Mouse (Mus musculus) lung, postnatal 36 days (tissue): Measurements from ENCODE around the gene Cdsn.
A peak's percentile ranks its signal among the peaks of the same experiment; 100 is the strongest.
"Not testable (repeated sequence)": the region's sequence is repeated elsewhere in the genome, so short reads cannot be mapped to it uniquely, and the experiment has no call there.

Experiments
- DNase-seq: peaks from one replicate; pipeline ENCODE4 v3.0.0; 2022; ENCODE audit warnings: mixed read lengths

The Cdsn gene

DNA sequence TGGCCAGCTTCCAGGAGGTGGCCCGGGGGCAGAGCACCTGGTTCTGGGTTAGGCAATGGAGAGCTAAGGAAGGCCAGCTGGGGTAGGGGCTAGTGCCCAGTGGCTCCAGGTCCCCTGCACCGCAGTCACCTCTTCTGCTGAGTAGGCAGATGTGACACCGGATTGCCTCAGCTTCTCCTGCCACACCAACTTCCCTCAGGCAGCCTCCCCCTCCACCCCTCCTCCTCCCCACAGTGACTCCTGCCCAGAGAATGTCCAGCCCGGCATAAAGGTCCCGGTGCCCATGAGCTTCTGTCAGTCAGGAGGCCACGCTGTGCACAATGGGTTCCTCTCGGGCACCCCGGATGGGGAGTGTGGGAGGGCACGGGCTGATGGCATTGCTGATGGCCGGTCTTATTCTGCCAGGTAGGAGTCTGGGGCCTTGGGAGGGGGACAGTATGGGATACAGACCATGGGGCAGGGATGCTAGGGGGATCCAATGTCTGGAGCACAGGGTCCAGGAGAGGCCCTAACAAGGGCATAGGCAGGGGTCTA lies at the start of gene Cdsn:
TSS of gene Cdsn (plus strand) at position 248 of the 534 bp plus-strand sequence.
- no peak for DNase-seq

DNA sequence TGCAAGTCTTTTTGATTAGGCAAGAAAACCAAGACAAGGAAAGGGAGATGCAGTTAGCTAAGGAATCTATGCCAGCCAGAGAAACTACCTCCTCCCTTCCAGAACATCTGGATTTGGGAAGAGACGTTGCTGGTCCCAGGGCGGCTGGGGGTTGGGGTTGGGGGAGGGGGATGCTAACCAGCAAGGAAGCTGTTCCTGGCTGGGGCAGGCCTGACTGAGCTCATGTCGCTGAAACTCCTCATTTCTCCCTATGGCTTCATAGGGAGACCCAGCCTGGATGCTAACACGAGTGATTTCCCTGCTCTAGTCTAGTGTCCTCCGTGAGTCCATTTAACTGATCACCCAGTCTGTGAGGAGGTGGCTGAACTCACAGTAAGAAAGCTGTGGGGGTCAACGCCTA lies 49.7 kb upstream of the Cdsn start:
- no peak for DNase-seq

DNA sequence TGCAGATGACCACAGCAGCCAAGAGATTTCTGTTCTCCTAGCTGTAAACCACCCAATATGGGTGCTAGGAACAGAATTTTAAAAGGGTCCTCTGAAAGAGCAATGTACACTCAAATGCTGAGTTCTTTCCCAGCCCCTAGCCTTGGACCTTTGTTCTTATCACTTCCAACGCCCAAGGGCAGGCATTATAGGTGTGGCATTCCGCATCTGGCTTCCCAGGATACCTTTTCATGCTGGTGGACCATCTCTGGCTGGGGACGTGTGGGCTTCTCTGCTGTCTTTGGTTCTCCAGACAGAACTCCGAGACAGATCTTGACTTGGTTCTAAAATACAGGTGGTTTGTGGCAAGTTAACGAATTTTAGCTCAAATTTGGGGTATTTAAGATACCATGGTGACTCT lies 49.2 kb upstream of the Cdsn start:
- no peak for DNase-seq

DNA sequence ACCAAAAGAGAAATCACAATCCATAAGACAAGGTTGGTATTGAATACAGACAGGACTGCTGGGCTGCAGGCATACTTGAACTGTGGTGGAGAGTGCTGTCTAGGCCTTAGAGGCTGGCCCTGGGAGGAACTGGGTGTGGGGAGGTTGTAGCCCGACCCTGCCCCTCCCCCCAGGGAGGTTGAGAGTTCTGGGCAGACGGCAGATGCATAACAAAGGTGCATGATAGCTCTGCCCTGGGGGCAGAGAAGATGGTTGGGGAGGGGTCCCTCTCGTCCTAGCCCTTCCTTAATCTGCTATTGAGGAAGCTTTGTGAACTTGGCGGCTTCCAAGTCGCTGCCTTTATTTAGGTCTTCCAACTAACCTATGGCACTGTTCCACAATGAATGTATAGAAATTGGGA lies 48.1 kb upstream of the Cdsn start:
- no peak for DNase-seq

DNA sequence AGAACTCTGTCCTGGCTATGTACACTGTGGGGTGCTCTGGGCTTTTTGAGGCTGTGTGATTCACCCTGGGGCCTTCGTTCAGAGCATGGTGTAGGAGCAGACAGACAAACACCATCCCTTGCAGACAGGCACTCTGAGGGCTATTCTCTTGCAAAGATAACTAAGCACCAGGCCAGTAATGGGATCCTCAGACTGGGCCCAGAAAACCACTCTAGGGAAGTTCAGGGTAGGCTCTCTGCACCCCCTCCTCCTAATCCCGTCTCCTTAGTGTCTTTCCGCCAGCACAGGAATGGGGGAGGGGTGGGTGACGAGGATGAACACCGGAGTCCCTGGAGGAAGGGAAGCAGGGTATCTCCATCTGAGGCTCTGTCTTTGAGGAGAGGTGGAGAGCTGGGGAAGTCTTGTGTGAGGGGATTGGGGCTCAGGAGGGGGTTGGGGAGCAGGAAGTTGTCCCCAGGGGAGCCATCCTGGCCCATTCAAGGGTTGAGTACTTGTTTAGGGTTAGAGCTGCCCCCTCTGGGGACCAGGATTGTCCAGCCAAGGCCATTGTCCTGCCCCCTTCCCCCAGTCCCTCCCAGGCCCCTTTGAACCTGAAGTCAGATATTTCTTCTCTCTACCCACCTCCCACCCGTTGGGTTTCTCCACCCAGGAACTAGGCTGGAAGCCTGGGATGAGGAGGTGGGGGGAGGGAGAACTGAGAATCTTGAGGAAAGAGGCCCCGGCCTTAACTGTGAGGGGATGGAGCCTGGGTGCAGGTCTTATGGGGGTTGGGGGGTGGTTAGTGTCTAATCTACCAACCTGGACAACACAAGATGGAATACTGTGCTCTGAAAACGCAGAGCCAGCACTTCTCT lies 47.1 kb upstream of the Cdsn start:
- DNase-seq, result no peak

DNA sequence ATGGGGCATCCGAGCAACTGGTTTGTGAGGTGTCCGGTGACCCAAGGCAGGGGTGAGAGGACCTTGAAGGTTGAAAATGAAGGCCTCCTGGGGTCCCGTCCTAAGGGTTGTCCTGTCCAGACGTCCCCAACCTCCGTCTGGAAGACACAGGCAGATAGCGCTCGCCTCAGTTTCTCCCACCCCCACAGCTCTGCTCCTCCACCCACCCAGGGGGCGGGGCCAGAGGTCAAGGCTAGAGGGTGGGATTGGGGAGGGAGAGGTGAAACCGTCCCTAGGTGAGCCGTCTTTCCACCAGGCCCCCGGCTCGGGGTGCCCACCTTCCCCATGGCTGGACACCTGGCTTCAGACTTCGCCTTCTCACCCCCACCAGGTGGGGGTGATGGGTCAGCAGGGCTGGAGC lies 46.2 kb upstream of the Cdsn start, which contains the start of gene Pou5f1:
TSS of gene Pou5f1 (plus strand) at position 243 of the 400 bp plus-strand sequence.
- no peak for DNase-seq

DNA sequence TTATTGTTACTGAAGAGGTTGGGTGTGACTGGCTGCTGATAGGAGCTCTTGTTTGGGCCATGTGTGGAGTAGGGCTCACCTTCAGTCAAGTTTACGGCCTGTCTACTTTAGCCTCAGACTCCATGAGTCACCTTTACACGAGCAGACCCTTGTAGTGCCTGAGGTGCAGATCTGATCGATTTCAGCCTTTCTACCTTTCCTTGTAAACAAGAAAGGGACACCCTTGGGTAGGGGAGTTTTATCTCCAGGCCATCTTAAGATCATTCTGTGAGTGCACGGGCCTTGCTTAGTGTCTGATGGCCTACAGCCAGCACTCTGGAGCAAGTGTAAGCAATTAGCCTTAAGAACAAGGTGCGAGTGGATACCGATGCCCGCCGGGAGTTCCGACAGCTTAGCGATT lies 45.0 kb upstream of the Cdsn start:
- no peak for DNase-seq

DNA sequence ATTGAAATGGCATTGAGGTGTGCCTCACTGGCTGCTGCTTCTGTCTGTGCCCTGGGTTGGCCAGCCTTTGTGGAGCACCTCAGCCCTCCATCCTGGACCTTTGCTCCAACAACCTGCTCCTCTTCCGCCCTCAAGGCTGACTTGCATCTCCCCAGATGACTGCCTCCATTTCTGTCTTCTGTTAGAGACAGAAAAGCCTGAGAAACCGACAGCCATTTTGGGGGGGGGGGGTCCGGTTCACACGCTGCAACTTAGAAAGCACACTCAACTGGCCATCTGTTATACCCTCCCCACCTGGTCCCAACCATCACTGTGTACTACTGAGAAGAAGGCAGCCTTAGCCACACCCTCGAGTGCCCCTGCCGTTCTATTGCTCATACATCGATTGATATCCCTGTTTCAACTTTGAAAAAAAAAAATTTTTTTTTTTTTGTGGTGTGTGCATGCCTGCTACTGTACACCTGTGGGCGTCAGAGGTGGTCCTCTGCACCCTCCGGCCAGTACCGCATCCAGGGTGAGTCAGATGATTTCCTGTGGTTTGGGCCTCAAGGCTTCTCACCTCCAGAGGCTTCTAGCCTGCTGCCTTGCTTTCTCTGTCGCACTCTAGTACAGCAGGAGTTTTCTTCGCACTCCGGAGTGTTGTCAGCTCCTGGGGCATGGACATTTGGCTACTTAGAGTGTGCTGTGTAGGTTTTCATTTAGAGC lies 44.2 kb upstream of the Cdsn start:
- DNase-seq, result no peak

DNA sequence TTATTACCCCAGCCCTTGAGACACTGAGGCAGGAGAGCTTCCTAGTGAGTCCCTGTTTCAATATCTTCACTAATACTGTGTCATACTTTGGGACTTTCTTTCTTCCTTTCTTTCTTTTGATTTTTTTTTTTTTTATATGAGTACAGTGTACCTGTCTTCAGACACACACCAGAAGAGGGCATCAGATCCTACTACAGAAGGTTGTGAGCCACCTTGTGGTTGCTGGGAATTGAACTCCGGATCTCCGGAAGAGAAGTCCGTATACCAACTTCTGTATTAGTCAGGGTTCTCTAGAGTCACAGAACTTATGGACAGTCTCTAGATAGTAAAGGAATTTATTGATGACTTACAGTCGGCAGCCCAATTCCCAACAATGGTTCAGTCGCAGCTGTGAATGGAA lies 43.6 kb upstream of the Cdsn start:
- DNase-seq, result not testable (repeated sequence)

DNA sequence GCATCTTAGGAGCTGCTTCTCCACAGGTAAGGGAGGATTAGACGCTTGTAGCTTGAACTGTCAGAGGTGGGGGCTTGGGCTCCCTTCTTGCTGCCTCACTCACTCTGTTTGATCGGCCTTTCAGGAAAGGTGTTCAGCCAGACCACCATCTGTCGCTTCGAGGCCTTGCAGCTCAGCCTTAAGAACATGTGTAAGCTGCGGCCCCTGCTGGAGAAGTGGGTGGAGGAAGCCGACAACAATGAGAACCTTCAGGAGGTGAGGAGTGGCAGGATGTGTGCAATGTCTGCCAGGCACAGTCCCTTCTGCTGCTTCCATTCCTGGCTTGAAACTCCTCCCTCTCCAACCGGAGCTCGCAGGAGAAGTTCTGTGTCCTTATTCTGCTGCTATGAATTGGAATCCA lies 42.6 kb upstream of the Cdsn start:
- peak; percentile 58 for DNase-seq

DNA sequence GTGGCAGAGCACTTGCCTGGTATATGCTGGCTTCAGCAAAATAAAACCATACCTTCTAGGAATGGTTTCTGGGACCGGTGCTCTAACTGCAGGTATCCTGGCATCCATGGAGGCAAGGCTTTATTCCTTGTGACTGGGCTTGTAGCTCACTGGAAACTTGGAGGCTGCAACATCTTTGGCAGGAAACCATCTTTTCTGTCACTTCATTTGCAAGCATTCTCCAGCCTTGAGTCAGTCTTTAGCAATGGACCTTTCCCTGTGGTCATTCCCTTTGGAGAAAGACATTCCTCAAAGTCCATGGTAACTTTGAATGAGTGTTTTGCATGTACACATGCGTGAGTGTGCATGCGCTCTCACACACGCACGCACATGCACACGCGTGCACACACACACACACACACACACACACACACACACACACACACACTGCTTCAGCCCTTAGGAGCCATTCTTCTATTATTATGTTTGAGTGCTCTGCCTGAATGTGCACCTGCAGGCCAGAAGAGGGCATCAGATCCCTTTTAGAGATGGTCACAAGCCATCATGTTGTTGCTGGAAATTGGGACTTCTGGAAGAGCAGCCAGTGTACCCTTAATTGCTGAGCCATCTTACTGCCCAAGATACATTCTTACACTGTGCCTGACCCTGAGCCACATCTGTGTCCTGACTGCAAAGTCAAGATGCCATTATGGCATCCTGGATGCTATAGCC lies 38.9 kb upstream of the Cdsn start:
- no peak for DNase-seq

DNA sequence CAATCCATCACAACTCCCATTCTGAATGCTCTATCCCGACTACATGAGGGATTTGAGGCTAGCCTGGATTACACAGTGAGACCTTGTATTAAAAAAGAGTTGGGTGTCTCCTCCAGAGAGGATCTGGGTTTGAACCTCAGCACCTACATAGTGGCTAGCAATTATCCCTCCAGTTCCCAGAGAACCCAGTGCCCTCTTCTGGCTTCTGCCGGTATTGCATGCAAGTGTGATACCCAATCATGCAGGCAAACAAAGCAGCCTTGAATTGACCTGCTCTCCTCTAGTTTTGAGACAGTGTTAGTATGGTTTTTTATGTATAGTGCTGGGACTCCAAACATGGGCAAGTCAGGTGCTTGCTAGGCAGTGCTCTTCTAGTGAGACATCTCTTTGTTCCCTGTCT lies 38.0 kb upstream of the Cdsn start:
- DNase-seq, result peak; percentile 87

DNA sequence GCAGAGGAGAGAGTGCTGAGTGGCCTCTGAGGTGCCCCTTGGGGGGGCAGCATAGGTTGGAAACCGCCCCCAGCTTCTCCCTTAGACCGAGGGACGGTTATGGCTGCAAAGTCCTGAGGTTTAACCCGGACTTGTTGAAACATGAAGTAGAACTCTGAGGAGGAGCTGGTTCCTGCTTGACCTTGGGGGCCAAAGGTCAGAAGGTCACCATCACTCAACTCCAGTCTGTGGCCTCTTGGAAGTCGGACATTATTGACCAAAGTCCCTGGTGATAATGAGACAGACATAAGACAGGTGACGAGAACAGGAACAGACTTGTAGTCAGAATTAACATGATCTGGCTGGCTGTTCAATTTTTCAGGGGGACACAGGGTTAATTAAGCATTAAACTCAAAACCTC lies 37.2 kb upstream of the Cdsn start:
- no peak for DNase-seq

DNA sequence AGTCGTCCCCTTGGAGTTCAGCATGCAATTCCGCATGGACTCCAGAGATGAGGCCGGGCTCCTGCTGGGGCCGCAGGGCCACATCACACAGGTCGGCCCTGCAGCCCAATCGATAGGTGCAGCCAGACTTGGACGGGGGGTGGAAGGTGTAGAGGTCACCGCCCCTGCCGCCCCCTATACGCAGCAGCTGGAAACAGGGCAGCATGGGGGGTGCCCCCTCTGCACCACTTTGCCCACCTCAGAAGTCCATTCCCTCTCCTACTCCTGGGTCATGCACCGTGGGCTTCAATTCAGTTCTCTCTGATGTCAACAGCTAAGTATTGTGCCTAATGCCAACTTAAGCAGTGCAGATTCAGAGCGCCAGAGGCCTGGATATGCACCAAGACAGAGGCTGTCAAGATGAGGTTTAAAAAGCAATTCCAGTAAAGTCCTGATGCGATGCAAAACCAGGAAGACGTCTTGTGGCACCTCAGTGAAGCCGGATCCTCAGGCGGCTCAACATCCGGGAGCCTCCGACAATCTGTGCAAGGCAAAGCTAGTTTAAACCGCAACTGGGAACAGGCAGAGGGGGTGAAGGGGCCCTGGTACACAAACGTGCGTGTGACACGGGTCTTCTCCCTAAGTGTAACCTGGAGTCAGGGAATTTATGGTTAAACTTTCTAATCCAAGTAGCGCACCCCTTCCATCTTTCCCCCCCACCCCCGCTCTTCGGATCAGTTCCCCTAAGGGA lies 35.9 kb upstream of the Cdsn start:
- DNase-seq, result peak; percentile 16

DNA sequence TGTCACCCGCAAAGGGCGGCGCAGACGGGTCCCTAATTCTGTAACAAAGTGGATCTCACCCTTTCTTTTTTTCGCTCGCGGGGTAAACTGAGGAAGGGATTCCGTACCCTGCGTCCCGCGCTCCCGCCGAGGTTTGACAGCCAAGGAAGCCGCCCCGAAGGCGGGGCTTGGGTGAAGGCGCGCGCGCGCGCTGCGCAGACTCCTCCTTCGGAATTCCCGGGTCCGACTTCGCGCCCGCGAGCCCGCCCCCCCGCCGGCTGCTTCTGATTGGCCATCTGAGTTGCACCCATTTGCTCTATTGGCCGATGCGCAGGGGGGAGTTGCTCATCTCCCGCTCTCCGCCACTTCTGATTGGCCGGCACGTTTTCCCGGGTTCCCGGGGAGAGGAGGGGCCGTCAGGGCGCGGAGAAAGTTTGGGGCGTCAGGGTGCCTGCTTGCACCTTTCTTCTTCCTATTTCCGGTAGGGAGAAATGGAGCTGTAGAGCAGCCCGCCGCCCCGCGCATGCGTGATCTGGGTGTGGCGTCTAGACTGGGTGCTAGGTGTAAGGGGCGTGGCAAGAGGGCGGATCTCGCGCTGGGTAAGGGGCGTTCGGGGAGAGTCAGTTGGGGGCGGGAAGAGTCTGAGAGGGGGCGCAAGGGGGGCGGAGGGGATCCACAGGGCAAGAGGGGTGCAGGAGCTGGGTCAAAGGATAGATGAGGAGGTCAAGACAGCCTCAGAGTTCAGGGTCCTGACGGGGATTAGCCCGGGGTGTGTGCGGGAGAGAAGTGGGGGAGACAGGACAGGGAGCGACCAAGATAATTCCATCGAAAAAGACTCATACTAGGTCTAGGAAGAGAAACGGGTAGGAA lies 35.1 kb upstream of the Cdsn start, which contains the start of the genes Tcf19 and Cchcr1:
TSS of gene Tcf19 (minus strand) at position 173 of the 849 bp plus-strand sequence.
TSS of gene Cchcr1 (plus strand) at position 449 of the 849 bp plus-strand sequence.
- DNase-seq, result peak; percentile 98

DNA sequence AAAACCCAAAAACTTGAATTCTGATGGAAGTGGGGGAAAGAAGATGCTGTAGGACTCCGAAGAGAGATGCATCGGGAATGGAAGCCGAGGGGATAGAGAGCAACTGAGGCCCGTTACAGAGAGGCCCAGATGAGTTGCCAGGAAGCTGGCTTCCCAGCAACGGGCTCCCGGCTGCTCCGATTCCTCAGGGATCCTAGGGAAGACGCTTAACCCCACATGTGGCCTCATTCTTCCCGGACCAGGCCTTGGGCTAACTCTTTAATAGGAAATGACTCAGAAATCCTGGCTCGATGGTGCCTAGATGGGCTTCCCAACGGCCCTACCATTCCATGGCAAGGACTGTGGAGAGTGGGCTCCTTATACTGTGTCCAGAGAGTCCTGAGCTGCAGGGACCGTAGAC lies 34.4 kb upstream of the Cdsn start:
- no peak for DNase-seq

DNA sequence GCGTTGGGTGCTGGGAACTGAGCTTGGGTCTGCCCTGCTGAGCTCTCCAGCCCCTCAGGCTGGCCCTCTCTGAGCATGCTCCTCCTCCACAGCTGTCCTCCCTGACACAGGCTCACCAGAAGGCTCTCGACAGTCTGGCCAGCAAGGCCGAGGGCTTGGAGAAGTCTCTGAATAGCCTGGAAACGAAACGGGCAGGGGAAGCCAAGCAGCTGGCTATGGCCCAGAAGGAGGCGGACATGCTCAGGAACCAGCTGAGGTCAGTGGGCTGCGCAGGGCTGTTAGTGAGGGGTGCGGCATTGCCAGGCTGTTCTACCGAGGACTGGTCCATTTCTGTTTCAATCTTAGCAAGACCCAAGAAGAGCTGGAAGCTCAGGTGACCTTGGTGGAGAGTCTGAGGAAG lies 27.6 kb upstream of the Cdsn start:
- no peak for DNase-seq

DNA sequence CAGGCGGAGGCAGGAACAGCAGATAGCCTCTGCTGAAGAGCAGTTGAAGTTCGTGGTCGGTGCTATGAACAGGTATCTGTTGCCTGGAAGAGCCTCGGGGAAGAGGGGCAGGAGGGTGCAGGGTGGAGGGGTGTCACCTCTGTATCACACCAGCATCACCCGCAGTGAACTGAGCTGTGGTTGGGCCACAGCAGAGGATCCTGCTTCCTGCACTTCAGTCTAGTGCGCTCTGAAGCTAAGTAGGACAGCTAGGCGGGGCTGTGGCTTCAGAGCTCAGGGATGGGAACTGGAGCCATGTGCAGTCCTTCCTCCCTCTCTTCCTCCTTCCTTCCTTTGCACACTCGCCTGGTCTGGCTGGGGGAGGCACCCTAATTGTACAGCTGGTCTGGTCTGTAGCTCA lies 25.3 kb upstream of the Cdsn start:
- DNase-seq, result no peak

DNA sequence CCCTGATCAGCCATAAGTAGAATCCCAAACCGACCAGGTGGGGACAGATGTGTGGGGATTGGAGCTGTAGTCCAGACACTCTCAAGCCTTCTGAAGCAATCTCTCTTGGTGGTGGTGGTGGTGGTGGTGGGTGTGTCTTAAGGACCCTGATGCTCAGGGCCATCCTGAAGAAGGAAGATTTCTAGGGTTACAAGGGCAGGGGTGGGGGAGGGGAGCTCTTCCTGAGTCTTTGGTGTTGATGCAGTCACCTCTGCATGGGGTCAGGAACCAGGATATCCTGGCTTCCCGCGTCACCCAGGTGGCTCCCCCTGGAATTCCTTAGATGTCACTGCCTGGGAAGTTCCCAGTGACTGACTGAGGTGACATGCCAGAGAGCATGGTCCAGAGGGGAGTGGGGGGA lies 19.6 kb upstream of the Cdsn start:
- DNase-seq, result no peak

DNA sequence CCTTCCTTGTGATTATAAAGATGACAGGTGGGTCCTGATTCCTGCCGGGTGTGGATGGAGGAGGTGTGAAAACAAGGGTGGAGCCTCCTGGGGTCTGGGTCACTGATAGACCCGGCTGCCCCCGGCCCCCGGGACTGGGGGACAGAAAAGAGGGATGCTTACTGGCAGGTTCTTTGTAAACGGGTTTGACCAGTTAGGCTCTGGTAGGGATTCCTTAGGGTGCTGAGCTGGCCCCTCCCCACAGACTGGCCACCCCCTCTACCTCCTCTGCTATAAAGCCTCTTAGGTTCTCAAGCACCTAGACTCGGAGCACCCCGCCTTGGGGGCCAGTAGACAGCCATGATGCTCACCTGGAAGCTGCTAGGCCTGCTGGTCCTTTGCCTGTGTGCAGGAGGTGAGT lies 19.0 kb upstream of the Cdsn start, which contains the start of gene Psors1c2:
TSS of gene Psors1c2 (plus strand) at position 301 of the 400 bp plus-strand sequence.
- no peak for DNase-seq

DNA sequence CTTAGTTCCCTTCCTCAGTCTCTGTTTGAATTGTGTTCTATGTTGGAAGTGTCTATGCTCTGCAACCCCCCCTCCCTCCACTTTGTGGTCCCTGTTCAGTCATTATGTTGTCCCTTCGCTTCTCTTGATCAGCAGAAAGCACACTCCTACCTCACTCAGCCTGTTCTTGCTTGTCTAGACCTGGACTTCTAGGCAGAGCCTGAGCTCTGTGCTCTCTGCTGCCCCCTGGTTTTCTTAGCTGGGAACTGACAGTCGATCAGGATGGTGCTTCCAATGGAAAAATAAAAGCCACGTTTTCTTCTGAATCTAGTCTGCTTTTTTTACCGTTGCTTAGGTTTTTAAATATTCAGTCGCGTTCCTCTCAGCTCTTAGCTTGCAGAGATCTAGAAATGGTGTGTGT lies 17.6 kb upstream of the Cdsn start:
- DNase-seq, result peak; percentile 84
